Mouse (Mus musculus) kidney, adult 2 months (tissue): ENCODE data around the gene Eid2b.

ENCODE experiments used
- CTCF ChIP-seq: fragments of 200-500 bp; conservative IDR thresholded peaks from 2 replicates; pipeline ENCODE4 v1.5.1; 2011; ENCODE audit warnings: low read depth, mild to moderate bottlenecking, control low read depth, low read length, moderate library complexity, mixed read lengths; ENCODE audit not compliant: insufficient read depth, insufficient read length
- POLR2A ChIP-seq: fragments of 200-500 bp; IDR thresholded peaks from one replicate; pipeline ENCODE4 v1.6.1; 2011; ENCODE audit warnings: low read depth, low read length, control low read depth

DNA sequence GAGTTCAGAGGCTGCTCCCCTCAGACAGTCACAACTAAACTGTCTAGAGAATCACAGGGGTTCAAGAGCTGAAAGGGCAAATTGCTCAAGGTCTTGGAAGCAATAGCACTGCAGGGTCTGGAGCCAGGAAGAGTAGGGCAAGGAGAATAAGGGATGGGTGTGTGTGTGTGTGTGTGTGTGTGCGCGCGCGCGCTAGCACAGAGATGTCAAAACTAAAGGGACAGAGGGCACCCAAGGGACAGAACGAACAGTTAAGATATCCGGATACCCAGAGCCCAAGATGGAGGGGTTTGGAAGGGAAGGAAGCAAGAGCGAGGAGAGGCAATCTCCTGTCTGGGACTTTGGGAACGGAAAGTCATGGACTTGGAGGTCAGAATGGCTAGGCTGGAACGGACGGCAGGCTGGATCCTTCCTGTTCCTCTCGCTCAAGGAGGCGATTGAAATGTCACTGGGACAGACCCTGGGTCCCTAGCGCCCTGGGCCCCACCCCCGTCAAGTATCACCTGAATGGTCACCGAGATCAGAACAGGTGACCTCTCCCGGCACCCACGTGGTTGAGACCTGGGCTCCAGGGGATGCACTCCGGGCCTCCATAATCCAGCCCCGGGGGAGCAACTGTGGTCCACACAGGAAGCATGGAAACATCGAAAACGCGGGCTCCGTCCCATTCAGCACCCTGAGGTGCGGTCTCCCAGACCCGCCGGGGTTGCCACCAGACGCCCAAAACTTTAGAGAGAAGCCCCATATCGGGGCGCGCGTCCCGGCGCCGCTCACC lies 33.8 kb downstream of the Eid2b start:
- TF ChIP-seq CTCF (no peak), POLR2A (no peak)
